Mouse (Mus musculus) heart, adult 9 months (tissue): ENCODE data around the gene Acp7.

ENCODE experiments used
- DNase-seq, 2 experiments: peaks; one replicate each; pipeline ENCODE4 v3.0.0; 2022; ENCODE audit warnings: low spot score in 2 of 2

Acp7 gene

GRCm38 (mm10) chr7:28576271-28576914, 54.7 kb downstream of the Acp7 start:
- DNase-seq, result peak; percentile 55 to 71

DNA sequence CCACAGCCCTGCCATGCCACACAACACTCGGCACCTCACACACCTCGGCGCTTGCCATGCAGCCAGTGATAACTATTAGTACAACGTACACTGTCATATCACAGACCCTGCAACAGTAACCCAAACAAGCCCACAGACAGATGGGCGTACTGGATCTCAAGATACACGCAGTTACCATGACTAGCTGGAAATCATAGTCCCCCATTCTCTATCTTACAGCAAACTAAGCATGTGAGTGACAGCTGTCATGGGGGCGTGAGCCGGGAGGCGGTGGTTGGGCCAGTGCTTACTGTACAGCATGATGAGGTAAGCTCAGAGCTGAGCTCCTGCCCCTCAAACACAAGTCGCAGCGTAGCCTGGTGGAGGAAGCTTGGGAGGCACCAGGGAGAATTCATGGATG, 55.5 kb downstream of the Acp7 start:
- DNase-seq, result no peak

- no peak for DNase-seq
Measured at GRCm38 (mm10) chr7:28573236-28573635, 57.9 kb downstream of the Acp7 start.

- no peak for DNase-seq
Measured at GRCm38 (mm10) chr7:28572689-28573088, 58.4 kb downstream of the Acp7 start.

DNA sequence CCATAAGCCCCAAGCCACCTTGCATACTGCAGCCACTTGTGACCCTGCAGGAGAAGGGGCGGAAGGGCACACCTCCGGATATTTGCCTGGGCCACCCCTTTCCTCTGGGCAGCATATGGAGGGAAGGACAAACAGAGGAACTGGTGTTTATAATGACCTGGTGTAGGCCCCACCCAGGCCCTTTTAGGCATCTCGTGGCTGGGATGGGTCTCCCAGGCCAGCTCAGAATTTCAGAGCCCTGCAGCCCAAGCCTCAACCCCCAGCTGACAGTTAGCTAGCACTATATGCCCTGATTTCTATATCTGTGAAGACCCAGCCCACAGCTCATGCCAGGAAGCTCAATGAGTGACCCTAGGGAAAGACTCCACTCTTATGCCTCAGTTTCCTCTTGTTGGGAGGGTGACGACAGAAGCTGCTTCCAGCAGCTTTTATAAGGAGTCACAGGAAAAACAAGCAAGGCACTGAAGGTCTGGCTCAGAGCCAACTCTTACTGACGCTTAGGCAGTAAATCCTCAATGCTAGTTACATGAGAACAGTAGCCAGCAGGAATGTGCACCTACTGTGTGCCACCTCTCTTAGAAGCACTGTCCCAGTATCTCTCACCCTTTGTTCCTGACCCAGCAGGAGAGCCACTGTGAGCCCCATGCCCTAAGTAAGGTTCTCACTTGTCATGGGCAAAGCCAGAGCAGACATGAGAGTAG, 60.0 kb downstream of the Acp7 start:
- peak in 1 of 2 experiments; percentile 23 for DNase-seq

- DNase-seq, result peak in 1 of 2 experiments; percentile 29
Measured at GRCm38 (mm10) chr7:28570291-28570981, 60.7 kb downstream of the Acp7 start.

- DNase-seq, result peak in 1 of 2 experiments; percentile 64
Measured at GRCm38 (mm10) chr7:28568253-28568652, 62.9 kb downstream of the Acp7 start.

- DNase-seq, result no peak
Measured at GRCm38 (mm10) chr7:28567539-28567938, 63.6 kb downstream of the Acp7 start.

- no peak for DNase-seq
Measured at GRCm38 (mm10) chr7:28565407-28565806, 65.7 kb downstream of the Acp7 start.

DNA sequence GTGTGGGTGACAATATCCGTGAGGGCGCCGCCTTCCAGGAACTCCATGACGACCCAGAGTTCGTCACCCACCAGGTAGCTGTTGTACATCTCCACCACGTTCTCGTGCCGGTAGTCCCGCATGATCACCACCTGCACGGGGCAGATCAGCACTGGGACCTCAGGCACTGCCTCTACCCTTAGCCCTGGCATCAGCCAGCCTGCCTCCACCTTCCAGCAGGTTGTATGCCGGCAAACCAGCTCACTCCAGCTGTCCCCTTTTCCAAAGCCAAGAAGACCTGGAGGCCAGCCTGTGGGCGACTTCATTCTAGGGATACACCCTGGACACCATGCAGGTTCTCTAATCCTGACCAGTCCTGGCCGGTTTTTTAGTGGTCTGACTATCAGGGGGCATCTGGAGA, 68.2 kb downstream of the Acp7 start:
- no peak for DNase-seq

DNA sequence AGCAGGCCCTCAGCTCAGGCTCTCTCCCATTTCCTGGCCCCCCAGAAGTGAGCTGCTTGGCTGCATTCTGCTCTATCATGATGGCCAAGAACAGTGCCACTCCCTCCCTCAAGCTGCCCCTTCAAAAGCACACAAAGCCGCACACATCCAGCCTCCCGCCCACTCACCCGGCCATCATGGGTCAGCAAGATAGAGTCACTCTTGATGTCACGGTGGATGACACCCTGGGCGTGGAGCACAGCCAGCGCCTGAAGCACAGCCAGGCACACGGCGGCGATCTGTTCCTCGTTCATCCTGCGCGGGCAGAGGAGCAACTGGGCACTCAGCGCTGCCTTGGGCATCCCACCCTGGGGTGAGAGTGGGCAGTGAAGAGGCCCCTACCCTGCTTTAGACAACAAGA, 68.8 kb downstream of the Acp7 start:
- no peak for DNase-seq

DNA sequence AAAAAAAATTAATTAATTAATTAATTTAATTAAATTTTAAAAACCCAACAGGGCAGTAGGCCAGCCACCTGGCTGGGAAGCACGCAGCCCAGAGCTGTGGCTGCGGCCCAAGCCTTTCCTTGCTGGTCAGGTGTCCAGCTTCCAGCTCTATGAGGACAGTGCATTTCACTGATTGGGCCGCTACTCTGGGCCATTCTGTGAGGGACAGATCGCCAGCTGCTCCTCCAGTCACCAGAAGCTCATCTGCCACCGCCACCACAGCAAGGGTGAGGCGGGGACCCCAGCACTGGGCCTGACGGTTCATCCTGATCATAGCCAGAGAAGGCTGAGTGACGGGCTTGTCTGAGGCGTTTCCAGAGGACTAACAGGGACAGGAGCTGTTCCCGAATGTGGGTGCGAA, 69.2 kb downstream of the Acp7 start:
- DNase-seq, result no peak

GRCm38 (mm10) chr7:28560856-28561255, 70.3 kb downstream of the Acp7 start:
- DNase-seq, result no peak

GRCm38 (mm10) chr7:28558486-28558885, 72.6 kb downstream of the Acp7 start:
- peak; percentile 61 to 64 for DNase-seq

DNA sequence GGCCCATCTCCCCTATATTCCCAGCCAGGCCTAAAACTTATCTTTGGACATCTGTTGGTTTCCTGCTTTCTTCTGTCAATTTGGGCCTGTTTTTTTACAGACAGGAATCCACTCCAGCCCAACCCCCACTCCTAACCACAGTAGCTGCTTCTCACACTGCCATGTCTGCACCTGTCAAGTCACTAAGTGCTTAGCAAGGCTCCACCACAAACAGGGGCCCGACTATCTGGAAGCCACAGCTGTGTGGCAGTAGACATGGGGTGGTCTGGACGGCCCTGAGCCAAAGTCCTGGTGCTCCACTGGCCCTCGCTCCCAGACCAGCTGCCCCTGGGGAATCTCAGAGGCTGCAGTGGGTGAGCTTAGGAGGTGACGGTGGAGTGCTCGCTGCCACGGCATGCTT, 73.4 kb downstream of the Acp7 start:
- DNase-seq, result no peak
